ENCODE assay signal across 23 mouse cellular contexts in the genomic region with DNA sequence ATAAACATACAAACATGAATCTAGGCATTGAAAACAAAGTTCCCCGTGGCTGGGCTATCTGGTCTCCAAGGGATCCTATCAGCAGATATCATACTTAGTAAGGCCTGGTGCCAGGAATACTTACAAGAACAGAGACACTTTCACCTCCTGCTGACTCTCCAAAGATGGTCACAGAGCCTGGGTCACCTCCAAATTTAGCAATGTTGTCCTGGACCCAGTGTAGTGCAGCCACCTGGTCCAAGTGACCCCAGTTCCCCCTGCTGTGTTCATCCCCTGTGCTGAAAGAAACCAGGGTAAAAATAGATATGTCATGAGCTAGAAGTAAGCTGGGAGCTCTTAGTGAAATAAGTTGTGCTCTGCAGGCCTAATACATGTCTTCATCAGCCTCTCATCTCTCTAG. TPM values are rescaled to one million over a fixed set of nuclear protein-coding genes. Genes with fewer than 3 reads are reported as not detected.
DNase-seq lines count a peak whose midpoint lies in the region; ATAC-seq and TF ChIP-seq lines count a peak whose summit lies in the region.
"Had no signal": no experiment of that assay in that cellular context is flagged by ENCODE, and none has a peak within 500 bp of the region (broad histone marks: within the 10 kb centered on the region; RNA-seq: fewer than 3 reads in every experiment).

No protein-coding gene starts in this region.

- peak overlapping the region; percentile 91 for H3K27ac ChIP-seq in heart, adult 2 months
- peak overlapping the region; percentile 62 to 74; a peak in 3 of 4 replicates for H3K27ac ChIP-seq in heart, embryonic 14.5 days (replicated peaks in 1 of 2; ENCODE audit: control insufficient read depth in 1 of 2, insufficient read depth in 1 of 2, low read depth in 2 of 2, low read length in 2 of 2)
- H3K27ac ChIP-seq: embryonic facial prominence, embryonic 10.5 days; hindbrain, embryonic 15.5 days; intestine, embryonic 15.5 days; liver, embryonic 13.5 days; lung, embryonic 15.5 days; macrophage had no signal

- intact Hi-C loops in heart, adult 2 months (cut with DNase I): loop anchor here (2.0 kb wide), 1 partner anchor 17 kb away; no protein-coding TSS in a partner anchor
- intact Hi-C loops in heart, postnatal 36 days (cut with DNase I): no loop called here
- intact Hi-C loops in left cerebral cortex, postnatal 4 days (cut with DNase I): no loop called here

- H3K4me3 ChIP-seq in heart, adult 2 months: no peak overlapping the region
- H3K4me3 ChIP-seq in heart, embryonic 14.5 days (ENCODE audit: control insufficient read depth in 1 of 2, insufficient read depth in 1 of 2, low read depth in 1 of 2, low read length in 2 of 2): no peak overlapping the region
- H3K4me3 ChIP-seq: embryonic facial prominence, embryonic 10.5 days; hindbrain, embryonic 15.5 days; intestine, embryonic 15.5 days; liver, embryonic 13.5 days; lung, embryonic 15.5 days had no signal

- no peaks in the 10 kb centered on the region for H3K79me2 ChIP-seq in heart, adult 2 months (replicated peaks; ENCODE audit: control insufficient read depth, insufficient read depth, low read length)

- WGBS in heart, adult 2 months: 14% methylated on average over 1 of the region's 1 CpGs
- 14% methylated on average over 1 of the region's 1 CpGs for WGBS in heart, embryonic 14.5 days

- ATAC-seq in heart, embryonic 14.5 days (ENCODE audit: insufficient number of reproducible peaks, insufficient read depth, low FRiP score, low read depth): peak; percentile 80; the same call in 1 of the 2 replicates
- ATAC-seq: intestine, embryonic 15.5 days had no signal

- peaks cover 2% of the 10 kb centered on the region; the same call in 1 of the 2 replicates for H3K36me3 ChIP-seq in heart, adult 2 months (ENCODE audit: control insufficient read depth, insufficient read depth, low read length)
- H3K36me3 ChIP-seq in heart, embryonic 14.5 days (ENCODE audit: control insufficient read depth, insufficient read depth, low read length): no peaks in the 10 kb centered on the region
- H3K36me3 ChIP-seq: embryonic facial prominence, embryonic 10.5 days; hindbrain, embryonic 15.5 days; intestine, embryonic 15.5 days; liver, embryonic 13.5 days; lung, embryonic 15.5 days had no signal

- peak; percentile 91 for TF ChIP-seq EP300 in heart, adult 2 months (IDR thresholded peaks at IDR 0.05; ENCODE audit: insufficient read depth, low read depth, low read length)

- peak; percentile 38; the same call in 1 of the 2 replicates for TF ChIP-seq POLR2A in heart, adult 2 months (IDR thresholded peaks at IDR 0.05; ENCODE audit: insufficient read depth, low read depth, low read length)

- H3K9ac ChIP-seq in heart, adult 2 months (ENCODE audit: low read depth, low read length): peak overlapping the region; percentile 55
- H3K9ac ChIP-seq in heart, embryonic 14.5 days (ENCODE audit: low read length): no peak overlapping the region
- H3K9ac ChIP-seq: hindbrain, embryonic 15.5 days; intestine, embryonic 15.5 days; liver, embryonic 13.5 days; lung, embryonic 15.5 days had no signal

- no peak for TF ChIP-seq CTCF in heart, adult 2 months (IDR thresholded peaks at IDR 0.05)

- DNase-seq in gastrocnemius, adult 18-20 months (ENCODE audit: low spot score): peak; percentile 70
- DNase-seq in gastrocnemius, postnatal 4 days (ENCODE audit: low spot score in 2 of 2): no peak
- DNase-seq in heart, adult 2 months: peak; percentile 41 to 78
- DNase-seq in heart, postnatal 36 days: peak; percentile 21 to 41
- no peak for DNase-seq in left cerebral cortex, adult 9 months (ENCODE audit: low spot score in 2 of 2)
- no peak for DNase-seq in left cerebral cortex, postnatal 4 days
- DNase-seq in spleen, postnatal 36 days (ENCODE audit: low spot score in 2 of 2): no peak
- DNase-seq: adrenal gland, postnatal 10 days; cerebellum, adult 9-10 months; liver, embryonic 13.5 days; right cerebral cortex, postnatal 4 days had no signal

- H3K4me1 ChIP-seq in heart, adult 2 months (ENCODE audit: control insufficient read depth, insufficient read depth, low read length): peaks cover 3% of the 10 kb centered on the region; the same call in 1 of the 2 replicates
- H3K4me1 ChIP-seq in heart, embryonic 14.5 days (ENCODE audit: control insufficient read depth in 2 of 2, insufficient read depth in 2 of 2, low read length in 2 of 2): peaks cover 7 to 20% of the 10 kb centered on the region in 2 experiments
- H3K4me1 ChIP-seq: embryonic facial prominence, embryonic 10.5 days; hindbrain, embryonic 15.5 days; intestine, embryonic 15.5 days; liver, embryonic 13.5 days; lung, embryonic 15.5 days had no signal

- 0 out of 2 replicates have a peak overlapping the region, but pooled peaks have one; percentile 9 for H3K4me2 ChIP-seq in heart, embryonic 14.5 days (ENCODE audit: low read length)
- H3K4me2 ChIP-seq: hindbrain, embryonic 15.5 days; intestine, embryonic 15.5 days; liver, embryonic 13.5 days; lung, embryonic 15.5 days; midbrain, embryonic 11.5 days had no signal

- no peaks in the 10 kb centered on the region for H3K9me3 ChIP-seq in heart, embryonic 14.5 days (ENCODE audit: control insufficient read depth, low read length)
- H3K9me3 ChIP-seq: embryonic facial prominence, embryonic 10.5 days; hindbrain, embryonic 15.5 days; intestine, embryonic 15.5 days; liver, embryonic 13.5 days; lung, embryonic 15.5 days had no signal

- H3K27me3 ChIP-seq in heart, adult 2 months (ENCODE audit: control insufficient read depth, insufficient read depth, low read length): no peaks in the 10 kb centered on the region
- H3K27me3 ChIP-seq in heart, embryonic 14.5 days (ENCODE audit: control insufficient read depth, insufficient read depth, low read length): no peaks in the 10 kb centered on the region
- H3K27me3 ChIP-seq: hindbrain, embryonic 15.5 days; intestine, embryonic 15.5 days; liver, embryonic 13.5 days; lung, embryonic 15.5 days had no signal

RNA-seq across cellular contexts. Expression of a gene that starts 12.0 kb away (rescaled TPM):
- under 1 TPM; 0.80 to 0.83 TPM for total RNA-seq in gastrocnemius, adult 18-20 months (2021)
- total RNA-seq in gastrocnemius, postnatal 4 days (2021): under 1 TPM in 1 of 2 experiments, not detected in 1; 0.18 TPM
- 1 to 10 TPM in 1 of 2 experiments, under 1 TPM in 1; 0.50 to 1.1 TPM for total RNA-seq in heart, adult 2 months (2021)
- polyA plus RNA-seq in heart, adult 2 months (2012; rRNA removed): 0.84 and 1.8 TPM in 2 replicates
- 0.12 and 0.30 TPM in 2 replicates for polyA plus RNA-seq in heart, embryonic 14.5 days (2014; fragmentation: Nextera tagmentation; extraction: Ambion mirVana)
- total RNA-seq in heart, postnatal 36 days (2021): under 1 TPM; 0.36 to 0.98 TPM
- total RNA-seq in left cerebral cortex, postnatal 4 days (2021): not detected
- total RNA-seq: common myeloid progenitor, adult 5-6 weeks; granulocyte monocyte progenitor cell, adult 5-6 weeks; layer of hippocampus, postnatal 25 days; left cerebral cortex, postnatal 25 days had no signal
- polyA plus RNA-seq: embryonic facial prominence, embryonic 10.5 days; forebrain, embryonic 11.5 days; hindbrain, embryonic 15.5 days; lung, embryonic 15.5 days; macrophage; midbrain, embryonic 11.5 days had no signal

RNA-seq across cellular contexts. Expression of a gene that starts 19.7 kb away (rescaled TPM):
- 100 to 1,000 TPM in 1 of 2 experiments, 10 to 100 TPM in 1; 79.6 to 130 TPM for total RNA-seq in gastrocnemius, adult 18-20 months (2021)
- total RNA-seq in gastrocnemius, postnatal 4 days (2021): 1 to 10 TPM; 1.7 to 1.9 TPM
- 100 to 1,000 TPM; 276 to 286 TPM for total RNA-seq in heart, adult 2 months (2021)
- polyA plus RNA-seq in heart, adult 2 months (2012; rRNA removed): 243 and 410 TPM in 2 replicates
- 0.09 and 0.39 TPM in 2 replicates for polyA plus RNA-seq in heart, embryonic 14.5 days (2014; fragmentation: Nextera tagmentation; extraction: Ambion mirVana)
- total RNA-seq in heart, postnatal 36 days (2021): 100 to 1,000 TPM; 231 to 249 TPM
- total RNA-seq in left cerebral cortex, postnatal 4 days (2021): not detected
- total RNA-seq: common myeloid progenitor, adult 5-6 weeks; left cerebral cortex, postnatal 25 days had no signal
- polyA plus RNA-seq: macrophage; midbrain, embryonic 11.5 days had no signal

Comparison
In these comparisons a context has a peak if more than half of its experiments do, and no peak if none do; other contexts are left out.
1. DNase-seq: peak in gastrocnemius, adult 18-20 months (single experiment), heart, adult 2 months (2 of 2) and heart, postnatal 36 days (2 of 2); none in gastrocnemius, postnatal 4 days (0 of 2), left cerebral cortex, adult 9 months (0 of 2), left cerebral cortex, postnatal 4 days (single experiment) and spleen, postnatal 36 days (0 of 2).
2. RNA of a gene that starts 19.7 kb away (total RNA-seq): 276 to 286 TPM in heart, adult 2 months, 231 to 249 TPM in heart, postnatal 36 days and 79.6 to 130 TPM in gastrocnemius, adult 18-20 months; 1.7 to 1.9 TPM in gastrocnemius, postnatal 4 days and not detected in left cerebral cortex, postnatal 4 days; every median in the first group is over 10 times any median in the second.